Mouse (Mus musculus): ENCODE measurements around the gene Csn2.

The Csn2 gene

DNA sequence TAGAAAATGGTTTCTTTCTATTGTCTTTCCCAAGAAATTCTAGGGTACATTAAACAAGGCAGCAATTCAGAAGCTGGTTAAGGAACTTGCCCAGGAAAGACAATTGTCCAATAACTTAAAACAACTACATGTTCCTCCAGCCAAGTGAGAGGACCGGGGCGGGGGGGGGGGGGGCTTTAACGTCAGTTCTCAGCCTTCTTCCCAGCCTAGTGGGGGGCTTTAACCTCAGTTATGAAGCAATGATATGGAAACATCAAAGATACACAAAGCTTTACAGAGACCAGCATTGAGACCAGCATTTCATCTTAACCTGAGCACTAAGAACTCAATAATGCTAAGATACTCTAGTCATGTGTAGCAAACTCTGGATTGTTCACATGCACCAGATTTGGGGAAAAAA is at the start of gene Csn2:
Gene Csn2 (minus strand): TSS at position 101 of the 400 bp plus-strand sequence.
- DNase-seq (ENCODE audit: low read depth, low spot score), result no peak

DNA sequence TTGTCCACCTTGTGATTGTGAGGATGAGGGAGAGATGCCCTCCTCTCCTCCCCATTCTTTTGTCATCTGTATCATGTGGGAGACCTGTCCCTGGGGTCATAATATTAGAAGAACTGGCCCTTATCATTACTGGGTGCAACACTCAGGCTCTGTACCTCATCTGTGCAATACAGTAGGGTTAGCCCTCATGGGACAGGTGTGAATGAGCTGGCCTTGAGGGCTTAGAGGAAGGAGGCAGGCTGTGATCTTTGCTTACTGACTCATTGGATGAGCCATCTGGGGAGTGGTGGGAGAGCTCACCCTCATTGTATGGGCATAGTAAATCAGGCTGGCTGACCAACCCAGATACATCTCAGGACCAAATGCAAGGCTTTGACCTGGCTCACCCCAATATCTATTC is 35.4 kb upstream of the Csn2 start:
- DNase-seq (ENCODE audit: low read depth, low spot score), result no peak

DNA sequence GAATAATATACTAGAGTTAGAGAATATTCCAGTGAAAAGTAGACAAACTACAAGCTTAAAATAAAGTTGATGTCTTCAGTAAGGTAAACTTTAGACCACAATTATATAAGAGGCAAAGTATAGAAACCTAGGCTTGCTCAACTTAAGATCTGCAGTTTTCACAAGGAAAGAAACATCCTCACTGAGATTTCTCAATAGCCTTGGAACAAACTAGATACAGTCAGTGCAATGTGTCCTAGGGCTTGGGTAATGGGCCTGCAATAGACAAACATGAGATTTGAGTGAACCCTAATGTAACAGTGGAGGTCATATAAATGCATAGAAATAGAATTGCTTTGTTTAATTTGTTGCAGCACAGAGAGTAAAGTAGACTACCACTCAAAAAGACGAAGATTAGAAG is 6.5 kb upstream of the Csn2 start:
- no peak for DNase-seq (ENCODE audit: low read depth, low spot score)

DNA sequence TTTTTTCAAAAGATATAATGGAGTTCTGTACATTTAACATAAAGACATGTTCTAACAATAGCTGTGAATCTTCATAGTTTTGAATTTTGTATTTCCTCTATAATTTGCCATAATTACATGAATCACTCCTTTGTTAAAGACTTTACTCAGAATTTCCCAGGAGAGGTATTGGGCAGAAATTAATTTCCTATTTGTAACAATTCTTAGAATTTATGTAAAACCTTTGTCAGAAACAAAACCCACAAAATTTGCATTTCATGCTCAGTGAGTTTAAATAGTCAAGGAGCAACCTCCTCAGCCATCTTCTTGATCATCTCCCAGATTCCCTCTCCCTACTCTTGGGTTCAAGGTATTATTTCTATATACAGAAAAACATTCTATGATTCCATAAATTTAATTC is 33.5 kb downstream of the Csn2 start, which contains the start of gene Csn1s1:
Gene Csn1s1 (plus strand): TSS at position 301 of the 400 bp plus-strand sequence.
- DNase-seq (ENCODE audit: low read depth, low spot score), result no peak

DNA sequence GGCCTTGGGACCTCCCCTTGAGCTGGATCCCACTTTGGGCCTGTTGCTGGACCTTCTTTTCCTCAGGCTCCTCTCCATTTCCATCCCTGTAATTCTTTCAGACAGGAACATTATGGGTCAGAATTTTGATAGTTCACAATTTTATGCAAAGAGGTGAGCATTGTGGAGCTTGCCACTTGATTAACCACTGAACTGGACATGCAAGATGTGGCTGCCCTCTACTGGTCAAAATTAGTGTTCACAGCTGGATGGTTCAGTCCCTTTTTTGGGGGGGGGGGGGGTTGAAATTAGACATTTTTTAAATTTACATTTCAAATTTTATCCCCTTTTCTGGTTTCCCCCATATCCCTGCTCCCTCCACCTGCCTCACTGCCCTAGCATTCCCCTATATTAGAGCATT is 56.6 kb downstream of the Csn2 start:
- DNase-seq (ENCODE audit: low read depth, low spot score), result peak; percentile 13

All from R1 (cell line).